Mouse (Mus musculus) heart, adult 2 months (tissue): ENCODE results near the gene Dmrtb1. TPM values are rescaled to one million over a fixed set of nuclear protein-coding genes. Genes with fewer than 3 reads are reported as not detected.

Experiments used
- DNase-seq, 2 experiments: peaks; one replicate each; pipeline ENCODE4 v3.0.0; 2021
- H3K27ac ChIP-seq: fragments of 200-600 bp; 2 replicates; pipeline ENCODE4 v1.8.1; 2022
- H3K27me3 ChIP-seq: fragments of 200-500 bp; 2 replicates; pipeline ENCODE4 v1.6.1; 2012; ENCODE audit warnings: mild to moderate bottlenecking, low read length, inconsistent platforms, mixed read lengths; ENCODE audit not compliant: control insufficient read depth, insufficient read depth
- H3K36me3 ChIP-seq: fragments of 200-500 bp; 2 replicates; pipeline ENCODE4 v1.6.1; 2012; ENCODE audit warnings: low read length, inconsistent platforms; ENCODE audit not compliant: control insufficient read depth, insufficient read depth
- H3K4me1 ChIP-seq: fragments of 200-500 bp; 2 replicates; pipeline ENCODE4 v1.6.1; 2011; ENCODE audit warnings: low read length; ENCODE audit not compliant: control insufficient read depth, insufficient read depth
- H3K4me3 ChIP-seq: fragments of 200-600 bp; 2 replicates; pipeline ENCODE4 v1.8.1; 2022
- H3K79me2 ChIP-seq: fragments of 200-500 bp; replicated peaks from 2 replicates; pipeline ENCODE4 v1.6.1; 2012; ENCODE audit warnings: mild to moderate bottlenecking, inconsistent platforms, low read length, moderate library complexity, mixed read lengths; ENCODE audit not compliant: control insufficient read depth, insufficient read depth
- H3K9ac ChIP-seq: fragments of 200-500 bp; 2 replicates; pipeline ENCODE4 v1.6.1; 2012; ENCODE audit warnings: low read depth, mild to moderate bottlenecking, control low read depth, inconsistent platforms, low read length, mixed read lengths
- CTCF ChIP-seq: fragments of 200-600 bp; IDR thresholded peaks from 2 replicates; pipeline ENCODE4 v1.8.1; 2022; ENCODE audit warnings: antibody characterized with exemption, mild to moderate bottlenecking, moderate library complexity
- EP300 ChIP-seq: fragments of 200-500 bp; IDR thresholded peaks from 2 replicates; pipeline ENCODE4 v1.6.1; 2011; ENCODE audit warnings: low read depth, low read length, control low read depth; ENCODE audit not compliant: insufficient read depth
- POLR2A ChIP-seq: fragments of 200-500 bp; IDR thresholded peaks from 2 replicates; pipeline ENCODE4 v1.6.1; 2011; ENCODE audit warnings: mild to moderate bottlenecking, low read depth, low read length, control low read depth; ENCODE audit not compliant: insufficient read depth
- WGBS: fragments of 180-500 bp; shearing (Covaris S2); methylation state at CpG from one replicate; pipeline ENCODE4 v1.1.7; 2018; 5-methylcytosine and 5-hydroxymethylcytosine counted together
- intact Hi-C: fragments of 180-260 bp; cut with DNase I; formaldehyde crosslinking; loops from one replicate; pipeline ENCODE4 v1.15.1; 2025
- polyA plus RNA-seq: library from polyadenylated mRNA; depleted of rRNA; stranded (reverse); fragments of >200 nt; gene quantifications from 2 replicates; pipeline ENCODE4 v1.2.3, GENCODE M21; 2012
- total RNA-seq, 2 experiments: library from RNA; stranded (reverse); gene quantifications; 2 replicates each; pipeline ENCODE4 v1.2.3; 2021

The Dmrtb1 gene
- total and polyA plus RNA-seq, 3 experiments = 0.31 TPM; not detected in 2

- Histone ChIP-seq H3K27me3 (no peaks in the 10 kb centered on the region), H3K4me1 (no peaks in the 10 kb centered on the region), H3K27ac (no peak overlapping the region), H3K9ac (no peak overlapping the region), H3K4me3 (no peak overlapping the region), H3K79me2 (no peaks in the 10 kb centered on the region), H3K36me3 (no peaks in the 10 kb centered on the region)
- 60% methylated on average over 5 of the region's 5 CpGs for WGBS
- DNase-seq = no peak
- no peak for TF ChIP-seq EP300
- TF ChIP-seq POLR2A = no peak
- no peak for TF ChIP-seq CTCF
- intact Hi-C loops = loop anchor here (1.0 kb wide), 1 partner anchor 231 kb away; no protein-coding TSS in a partner anchor
These were observed 30.8 kb downstream of the Dmrtb1 start for GRCm38 (mm10) chr4:107653280-107653643.

DNA sequence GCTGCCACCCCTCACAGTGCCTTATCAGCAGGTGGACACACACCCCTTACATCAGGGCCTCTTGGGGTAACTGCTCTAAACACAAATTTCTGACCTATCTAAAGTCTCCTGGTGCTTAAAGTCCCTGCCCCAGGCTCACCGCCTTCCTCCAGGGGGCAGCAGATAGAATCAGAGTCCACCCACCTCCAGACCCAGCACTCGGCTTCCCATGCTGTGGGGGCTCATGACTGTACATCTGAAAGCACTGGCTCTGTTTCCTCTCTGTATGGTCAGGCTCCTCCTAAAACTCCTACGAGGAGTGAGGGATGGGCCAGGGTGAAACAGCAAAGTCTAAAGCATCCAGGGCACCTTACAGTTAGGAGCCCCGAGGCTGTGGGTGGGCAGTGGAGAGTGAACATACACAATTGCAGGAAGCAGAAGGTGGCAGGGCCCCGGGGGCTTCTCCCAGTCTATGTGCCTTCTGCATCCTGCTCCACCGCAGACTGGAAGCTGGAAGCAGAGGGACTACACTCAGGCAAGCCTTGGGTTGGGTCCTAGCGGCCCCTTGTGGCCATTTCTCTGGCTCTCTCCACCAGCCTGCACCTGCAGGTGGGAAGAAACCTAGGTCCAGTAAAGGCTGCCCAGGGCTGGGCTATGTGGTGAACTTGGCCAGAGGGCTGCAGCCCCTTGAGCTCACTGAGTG is 31.3 kb downstream of the Dmrtb1 start:
- WGBS = 10% methylated on average over 7 of the region's 7 CpGs
- Histone ChIP-seq H3K27ac (no peak overlapping the region), H3K4me3 (no peak overlapping the region), H3K36me3 (no peaks in the 10 kb centered on the region), H3K79me2 (no peaks in the 10 kb centered on the region), H3K27me3 (no peaks in the 10 kb centered on the region), H3K9ac (no peak overlapping the region), H3K4me1 (no peaks in the 10 kb centered on the region)
- intact Hi-C loops = loop anchor here (1.0 kb wide), 1 partner anchor 230 kb away; no protein-coding TSS in a partner anchor
- TF ChIP-seq POLR2A = no peak
- TF ChIP-seq CTCF = peak; percentile 79
- TF ChIP-seq EP300 = 0 out of 2 replicates have a peak, but pooled peaks have one; percentile 48
- DNase-seq = peak; percentile 56 to 71

DNA sequence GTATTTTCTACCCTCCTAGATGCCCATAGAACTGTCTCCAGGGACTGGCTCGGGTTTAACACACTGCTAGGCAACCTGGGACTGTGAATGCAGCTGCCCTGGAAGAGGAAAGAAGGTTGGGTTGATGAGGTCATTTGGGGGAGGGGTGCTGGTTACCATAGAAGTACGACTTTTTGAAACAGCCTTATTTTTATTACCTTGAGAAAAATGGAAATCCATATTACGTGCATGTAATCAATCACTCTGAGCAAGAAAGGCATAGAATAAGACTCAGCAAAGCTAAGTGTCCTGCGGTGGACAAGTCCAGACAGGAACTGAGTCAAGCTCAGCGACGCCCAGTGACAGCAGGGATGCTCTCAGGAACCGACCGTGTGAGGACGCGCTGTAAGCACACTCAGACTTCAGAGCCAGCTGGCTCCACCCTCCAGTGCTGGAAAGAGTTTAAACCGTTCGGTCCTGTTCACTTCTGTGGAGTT is 33.0 kb downstream of the Dmrtb1 start:
- no peak overlapping the region for H3K9ac ChIP-seq
- WGBS = 44% methylated on average over 12 of the region's 12 CpGs
- H3K27ac ChIP-seq = no peak overlapping the region
- H3K79me2 ChIP-seq = no peaks in the 10 kb centered on the region
- intact Hi-C loops = no loop called here
- H3K36me3 ChIP-seq = no peaks in the 10 kb centered on the region
- no peak for TF ChIP-seq CTCF
- no peak for TF ChIP-seq POLR2A
- no peak for TF ChIP-seq EP300
- no peak overlapping the region for H3K4me3 ChIP-seq
- no peaks in the 10 kb centered on the region for H3K4me1 ChIP-seq
- DNase-seq = no peak
- H3K27me3 ChIP-seq = no peaks in the 10 kb centered on the region

DNA sequence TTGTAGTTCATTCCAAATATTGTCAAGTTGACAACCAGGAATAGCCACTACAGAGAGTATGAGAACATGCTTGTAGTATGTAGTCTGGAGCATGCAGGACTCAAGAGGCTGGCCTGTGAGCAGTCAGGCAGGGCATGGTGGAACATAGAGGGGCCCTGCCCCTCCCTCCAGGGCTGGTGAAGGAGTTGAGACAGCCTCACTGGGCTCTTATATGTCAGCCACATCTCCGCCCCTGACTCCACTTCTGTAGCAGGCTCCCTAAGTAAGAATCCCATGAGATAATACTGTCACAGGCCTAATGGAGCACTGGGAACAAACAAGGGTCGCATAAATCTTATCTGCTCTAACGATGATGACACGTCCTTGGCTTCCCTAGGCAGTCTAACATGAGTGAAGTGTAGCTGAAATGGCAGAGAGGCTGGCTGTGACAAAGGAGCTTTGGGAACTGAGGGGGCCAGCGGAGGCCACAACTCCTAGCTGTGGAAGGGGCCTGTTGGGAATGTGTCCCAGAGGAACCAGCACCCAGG is 35.0 kb downstream of the Dmrtb1 start:
- no peaks in the 10 kb centered on the region for H3K27me3 ChIP-seq
- no peak for DNase-seq
- no peak overlapping the region for H3K27ac ChIP-seq
- intact Hi-C loops = no loop called here
- no peaks in the 10 kb centered on the region for H3K4me1 ChIP-seq
- TF ChIP-seq EP300 (no peak), POLR2A (no peak), CTCF (no peak)
- no peaks in the 10 kb centered on the region for H3K36me3 ChIP-seq
- no peak overlapping the region for H3K4me3 ChIP-seq
- H3K79me2 ChIP-seq = no peaks in the 10 kb centered on the region
- 60% methylated on average over 5 of the region's 5 CpGs for WGBS
- H3K9ac ChIP-seq = no peak overlapping the region

GRCm38 (mm10) chr4:107641624-107642023 is 42.4 kb downstream of the Dmrtb1 start:
- intact Hi-C loops = no loop called here
- 46% methylated on average over 4 of the region's 4 CpGs for WGBS
- no peak overlapping the region for H3K9ac ChIP-seq
- H3K4me3 ChIP-seq = no peak overlapping the region
- no peak overlapping the region for H3K27ac ChIP-seq
- TF ChIP-seq CTCF (no peak), POLR2A (no peak), EP300 (no peak)
- H3K27me3 ChIP-seq = no peaks in the 10 kb centered on the region
- no peaks in the 10 kb centered on the region for H3K4me1 ChIP-seq
- no peaks in the 10 kb centered on the region for H3K79me2 ChIP-seq
- no peaks in the 10 kb centered on the region for H3K36me3 ChIP-seq
- no peak for DNase-seq

- Histone ChIP-seq H3K79me2 (no peaks in the 10 kb centered on the region), H3K36me3 (no peaks in the 10 kb centered on the region), H3K4me1 (no peaks in the 10 kb centered on the region), H3K27me3 (no peaks in the 10 kb centered on the region), H3K9ac (no peak overlapping the region), H3K4me3 (no peak overlapping the region), H3K27ac (no peak overlapping the region)
- TF ChIP-seq POLR2A = no peak
- TF ChIP-seq EP300 = no peak
- TF ChIP-seq CTCF = no peak
- WGBS = 87% methylated on average over 10 of the region's 10 CpGs
- DNase-seq = no peak
- intact Hi-C loops = loop anchor here (5.0 kb wide), 1 partner anchor 216 kb away; no protein-coding TSS in a partner anchor
These were observed 45.7 kb downstream of the Dmrtb1 start for GRCm38 (mm10) chr4:107638303-107638702.
